Mouse (Mus musculus) ovary, postnatal 14 days (tissue): ENCODE data around the gene Uba3.

Source experiments
- DNase-seq: peaks from one replicate; pipeline ENCODE4 v3.0.0; 2022; ENCODE audit warnings: low spot score

Uba3 gene

DNA sequence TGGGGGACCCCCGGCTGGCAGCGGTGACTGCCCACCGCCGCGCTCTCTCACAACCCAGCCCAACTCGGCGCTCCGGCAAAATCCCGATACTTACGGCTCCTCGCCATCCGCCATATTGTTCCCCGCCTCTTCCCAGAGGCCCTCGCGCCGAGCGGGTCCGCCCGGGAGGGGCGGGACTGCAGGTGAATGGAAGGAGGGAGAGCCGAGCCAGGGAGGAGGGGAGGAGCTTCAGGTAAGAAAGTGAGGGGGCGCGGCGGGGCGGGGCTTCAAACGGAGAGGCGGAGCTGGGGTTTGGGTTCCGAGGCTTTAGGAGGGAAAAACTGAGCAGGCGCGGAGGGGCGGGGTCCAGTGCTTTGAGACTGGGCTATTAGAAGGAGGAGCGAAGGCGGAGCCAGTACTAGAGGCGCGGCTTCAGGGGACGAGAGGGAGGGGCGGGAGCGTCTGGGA, at the start of gene Uba3:
TSS of gene Uba3 (minus strand) at position 209 of the 447 bp plus-strand sequence.
- peak; percentile 99 for DNase-seq

DNA sequence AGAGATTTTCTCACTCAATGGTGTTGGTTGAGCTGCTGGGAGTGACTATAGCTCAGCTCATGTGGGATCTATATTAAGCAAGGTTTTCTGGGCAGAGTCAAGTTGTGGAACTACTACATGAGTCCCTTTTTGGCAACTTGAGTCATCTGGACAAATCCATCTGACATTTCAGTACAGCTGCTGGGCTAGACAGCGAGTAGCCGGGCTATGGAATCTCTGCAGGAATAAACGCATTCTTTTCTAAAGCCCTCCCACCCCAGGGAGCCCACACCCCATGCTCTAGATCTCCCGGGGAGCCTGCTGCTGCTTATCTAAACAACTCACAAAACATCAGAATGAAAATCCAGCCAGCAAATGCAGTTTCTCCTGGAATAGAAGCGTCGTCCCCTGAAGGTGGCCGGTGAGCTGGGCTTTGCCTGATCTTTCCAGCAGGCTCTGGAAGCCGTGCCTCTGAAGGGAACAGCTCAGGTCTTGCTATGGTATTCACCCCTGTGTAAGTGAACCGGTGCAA, 47.3 kb upstream of the Uba3 start, which contains the start of gene Lmod3:
TSS of gene Lmod3 (minus strand) at position 49 of the 511 bp plus-strand sequence.
- DNase-seq: no peak

DNA sequence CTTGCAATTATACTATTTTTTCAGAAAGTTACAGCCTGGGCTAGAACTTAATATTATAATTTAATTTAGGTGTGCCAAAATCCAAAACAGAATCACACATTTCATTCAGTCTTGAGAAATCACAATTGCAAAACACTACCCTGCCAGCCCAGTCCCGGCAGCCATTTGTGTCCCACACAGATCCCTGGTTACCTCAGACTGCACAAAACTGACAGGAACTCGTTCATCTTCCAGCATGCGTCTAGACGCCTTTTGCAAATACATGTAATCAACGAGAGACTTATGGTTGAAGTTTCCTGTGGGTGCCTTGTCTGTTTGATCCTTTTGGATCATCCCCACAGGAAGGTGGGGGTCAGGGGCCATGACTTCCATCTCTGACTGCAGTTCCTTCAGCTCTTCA, 46.6 kb upstream of the Uba3 start:
- no peak for DNase-seq

DNA sequence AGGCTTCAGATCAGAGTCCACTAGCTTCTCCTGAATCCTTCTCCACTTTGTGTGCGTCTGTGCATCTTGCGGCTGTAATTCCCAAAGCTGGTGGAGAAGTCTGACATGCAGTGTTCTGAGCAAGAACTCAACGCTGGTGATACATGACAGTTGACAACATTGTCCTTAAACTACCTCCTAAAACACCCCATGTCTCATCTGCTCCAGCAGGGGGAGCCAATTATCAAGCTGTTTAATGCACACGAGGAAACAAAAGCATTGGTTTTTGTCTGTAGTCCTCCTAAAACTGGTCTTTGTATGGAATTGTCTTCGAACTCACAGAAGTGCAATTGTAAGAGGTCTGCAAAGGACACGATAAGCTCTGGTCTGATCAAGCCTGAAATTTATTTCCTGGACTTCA, 45.5 kb upstream of the Uba3 start:
- DNase-seq: peak; percentile 40

DNA sequence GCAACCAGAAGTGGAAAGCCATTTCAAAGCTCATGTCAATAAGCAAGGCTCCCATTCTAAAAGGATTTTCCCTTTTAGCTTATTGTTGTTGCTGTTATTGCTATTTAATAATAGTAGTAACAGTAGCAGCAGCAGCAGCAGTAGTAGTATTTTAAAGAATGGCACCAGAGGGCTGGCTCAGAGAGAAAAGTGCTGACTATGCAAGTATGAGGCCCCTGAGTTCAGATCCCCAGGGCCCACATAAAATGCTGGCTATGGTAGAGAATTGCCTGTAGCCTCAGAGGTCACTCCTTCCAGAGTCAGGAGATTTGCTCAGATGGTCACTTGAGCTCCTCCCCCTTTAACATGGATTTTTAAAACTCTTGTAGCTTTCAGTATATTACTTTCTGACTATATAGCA, 39.8 kb upstream of the Uba3 start:
- DNase-seq: no peak

DNA sequence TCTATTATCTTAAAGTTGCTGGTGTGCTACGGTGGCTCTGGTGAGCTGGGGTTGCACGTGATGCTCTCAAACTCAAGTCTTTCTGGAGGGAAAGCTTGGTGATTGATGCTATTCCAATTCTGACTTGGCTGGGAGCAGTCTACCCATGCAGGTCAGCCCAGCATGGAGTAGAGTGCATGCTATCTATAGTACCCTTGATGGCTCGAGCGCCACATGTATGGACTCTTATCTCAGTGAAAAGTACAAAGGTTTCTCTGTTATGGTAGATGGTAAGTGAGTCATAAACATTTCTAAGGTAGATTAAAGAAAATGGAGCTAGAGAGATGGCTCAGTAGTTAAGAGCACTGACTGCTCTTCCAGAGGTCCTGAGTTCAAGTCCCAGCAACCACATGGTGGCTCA, 37.1 kb upstream of the Uba3 start:
- no peak for DNase-seq

DNA sequence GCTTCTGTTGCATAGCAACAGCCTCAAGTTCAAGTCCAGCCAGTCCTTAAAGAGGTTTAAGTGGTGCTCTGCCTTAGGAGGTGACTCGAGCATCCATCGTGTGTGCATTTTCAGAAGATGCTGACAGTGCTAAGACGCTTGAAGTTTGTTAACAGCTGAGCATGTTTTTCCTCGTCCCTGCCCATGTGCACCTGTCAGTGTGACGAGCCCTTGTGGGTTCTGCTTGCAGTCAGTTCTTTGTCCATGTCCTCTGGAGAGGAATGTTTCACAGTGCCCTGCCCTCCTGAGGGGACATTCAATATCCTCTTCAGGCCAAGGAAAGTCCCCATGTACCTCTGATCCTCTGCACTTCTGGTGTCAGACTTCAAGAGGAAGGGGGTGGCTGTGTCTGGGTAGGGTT, 34.6 kb upstream of the Uba3 start:
- DNase-seq: no peak

DNA sequence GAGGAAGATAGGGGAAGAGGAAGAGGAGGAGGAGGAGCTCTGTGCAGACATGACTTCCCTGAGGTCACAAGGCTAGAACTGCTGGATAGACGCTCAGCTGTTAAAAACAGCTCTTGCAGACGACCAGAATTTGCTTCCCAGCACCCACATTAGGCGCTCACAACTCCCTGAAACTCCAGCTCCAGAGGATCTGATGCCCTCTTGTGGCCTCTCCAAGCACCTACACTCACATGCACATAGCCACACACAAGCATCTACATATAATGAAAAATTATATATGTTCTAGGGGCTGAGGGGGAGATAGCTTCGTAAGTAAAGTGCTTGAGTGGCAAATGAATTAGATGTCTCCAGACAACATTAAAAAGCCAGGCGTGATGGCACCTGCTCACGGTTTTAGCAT, 33.9 kb upstream of the Uba3 start:
- DNase-seq: no peak

DNA sequence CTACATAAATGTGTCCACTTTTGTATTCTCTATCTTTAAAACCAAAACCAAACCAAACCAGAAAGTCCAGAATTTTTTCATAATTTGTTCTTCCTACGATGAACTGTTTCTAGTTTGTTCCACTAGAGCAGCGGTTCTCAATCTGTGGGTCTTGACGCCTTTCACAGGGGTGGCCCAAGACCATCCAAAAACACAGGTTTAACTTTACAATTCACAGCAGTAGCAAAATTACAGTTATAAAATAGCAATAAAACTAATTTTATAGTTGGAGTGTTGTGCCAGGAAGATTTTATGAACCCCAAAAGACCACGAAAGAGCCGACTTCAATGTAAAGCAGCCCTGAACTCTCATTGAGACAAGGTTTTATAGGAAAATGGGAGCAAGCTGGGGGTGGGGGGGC, 30.6 kb upstream of the Uba3 start:
- no peak for DNase-seq

DNA sequence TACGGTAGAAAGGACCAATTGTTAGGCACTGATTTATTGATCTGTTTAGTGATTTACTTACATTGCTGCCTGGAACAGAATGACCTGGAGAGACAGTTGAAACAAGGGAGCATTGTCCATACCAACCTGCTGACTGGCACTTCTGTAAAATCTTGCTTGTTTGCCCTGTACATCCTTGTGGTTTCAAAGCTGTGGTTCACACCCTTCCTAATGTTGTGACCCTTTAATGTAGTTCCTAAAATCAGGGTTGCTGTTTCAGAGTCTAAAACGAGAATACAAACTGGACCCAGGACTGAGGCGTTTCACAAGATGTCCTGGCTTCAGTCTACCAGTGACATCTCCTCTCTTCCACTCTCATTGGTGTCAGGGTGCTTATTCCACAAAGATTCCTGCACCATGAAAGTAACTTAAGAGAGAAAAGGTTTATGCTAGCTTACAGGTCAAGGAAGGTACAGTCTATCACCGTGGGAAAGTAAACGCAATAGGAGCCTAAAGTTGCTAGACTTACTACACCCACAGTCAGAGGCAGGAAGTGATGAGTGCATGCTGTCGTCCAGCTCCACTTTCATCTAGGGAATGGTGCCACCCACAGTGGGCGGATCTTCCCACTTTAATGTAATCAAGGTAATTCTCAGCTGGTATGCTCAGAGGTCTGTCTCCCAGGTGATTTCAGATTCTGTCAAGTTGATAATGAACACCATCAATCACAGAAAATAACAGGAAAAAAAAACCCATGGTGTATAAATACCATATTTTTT, 29.6 kb upstream of the Uba3 start:
- no peak for DNase-seq

DNA sequence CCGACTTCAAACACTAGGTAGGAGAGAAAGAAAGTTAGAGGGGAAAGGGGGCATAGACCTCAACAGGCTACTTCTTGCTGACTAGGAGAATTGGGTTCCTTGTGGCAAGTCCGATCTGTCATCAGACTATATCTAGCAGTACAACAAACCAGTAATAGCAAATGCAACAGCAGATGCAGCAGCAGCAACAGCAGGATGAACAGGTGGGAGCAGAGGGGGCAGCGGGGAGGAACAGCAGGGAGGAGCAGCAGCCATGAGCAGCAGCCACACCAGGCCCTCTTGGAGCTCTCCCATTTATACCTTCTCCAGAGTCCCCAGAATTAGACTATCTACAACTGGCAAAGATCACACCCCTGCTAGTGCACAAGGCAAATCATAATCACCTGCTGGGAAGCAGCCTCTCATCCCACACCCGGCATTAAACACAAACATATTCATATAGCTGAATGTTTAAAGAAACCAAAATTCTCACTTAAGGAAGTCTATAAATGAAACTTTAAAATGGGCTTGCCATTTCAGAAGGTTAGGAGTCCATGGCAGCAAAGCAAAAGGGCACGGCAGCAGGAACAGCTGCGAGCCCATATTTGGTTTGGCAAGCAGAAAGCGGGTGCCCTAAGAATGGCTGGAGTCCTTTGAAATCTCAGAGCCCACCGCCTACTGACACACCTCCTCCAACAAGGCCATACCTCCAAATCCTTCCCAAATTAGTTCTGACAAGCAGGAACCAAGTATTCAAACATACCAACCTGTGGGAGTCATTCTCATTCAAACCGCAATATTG, 21.8 kb upstream of the Uba3 start:
- no peak for DNase-seq

DNA sequence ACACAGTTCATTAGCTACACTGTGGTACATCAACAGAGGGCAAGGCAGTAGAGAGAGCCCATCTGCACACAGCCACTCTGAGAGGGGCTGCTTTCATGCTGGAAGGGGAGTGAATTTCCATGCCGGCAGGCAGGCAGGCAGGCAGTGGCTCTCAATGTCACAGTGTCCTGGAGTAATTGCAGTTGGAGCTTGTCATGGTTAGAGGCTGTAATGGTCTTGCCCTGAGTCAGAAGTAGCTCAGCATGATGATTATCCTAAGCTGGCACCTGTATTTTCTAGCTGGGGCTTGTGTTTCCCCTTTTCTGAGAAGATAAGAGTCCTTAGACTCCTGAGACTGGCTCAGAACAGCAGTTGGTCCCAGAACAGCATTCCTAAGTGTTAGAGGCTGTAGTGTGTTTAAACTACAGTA, 20.6 kb upstream of the Uba3 start:
- no peak for DNase-seq

DNA sequence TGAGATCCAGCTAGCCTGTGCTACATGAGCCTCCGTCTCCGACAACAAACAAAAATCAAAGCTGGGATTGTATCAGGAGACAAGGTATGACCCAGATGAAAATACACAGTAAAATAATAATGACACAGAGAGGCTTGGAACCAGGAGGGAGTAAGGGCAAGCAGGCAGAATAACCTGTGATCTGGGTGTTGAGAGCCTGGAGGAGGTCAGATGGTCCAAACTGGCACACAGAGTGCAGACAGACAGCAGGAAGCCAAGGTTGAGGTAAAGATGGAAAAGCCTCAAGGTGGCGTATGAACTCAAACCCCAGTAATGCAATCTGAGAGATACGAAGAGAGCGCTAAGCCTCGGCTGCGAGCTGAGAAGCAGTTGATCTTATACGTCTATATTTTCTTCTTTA, 19.1 kb upstream of the Uba3 start:
- DNase-seq: no peak

DNA sequence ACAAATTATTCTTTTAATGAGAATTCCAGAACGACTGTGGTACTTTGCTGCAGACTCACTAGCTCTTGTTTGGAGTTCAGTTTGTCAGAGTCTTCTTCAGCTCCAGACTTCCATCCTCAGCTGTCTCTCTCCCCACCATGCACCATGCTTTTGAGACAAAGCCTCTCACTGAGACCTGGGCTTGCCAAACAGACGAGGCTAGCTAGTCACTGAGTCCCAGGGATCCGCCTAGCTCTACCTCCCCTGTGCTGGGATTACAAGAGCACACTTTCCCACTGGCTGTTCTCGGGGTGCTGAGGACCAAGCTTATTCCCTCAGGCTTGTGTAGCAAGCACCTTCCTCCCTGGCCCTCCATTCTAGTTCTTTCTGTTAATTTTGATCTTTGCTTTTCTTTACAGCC, 18.1 kb upstream of the Uba3 start:
- no peak for DNase-seq

DNA sequence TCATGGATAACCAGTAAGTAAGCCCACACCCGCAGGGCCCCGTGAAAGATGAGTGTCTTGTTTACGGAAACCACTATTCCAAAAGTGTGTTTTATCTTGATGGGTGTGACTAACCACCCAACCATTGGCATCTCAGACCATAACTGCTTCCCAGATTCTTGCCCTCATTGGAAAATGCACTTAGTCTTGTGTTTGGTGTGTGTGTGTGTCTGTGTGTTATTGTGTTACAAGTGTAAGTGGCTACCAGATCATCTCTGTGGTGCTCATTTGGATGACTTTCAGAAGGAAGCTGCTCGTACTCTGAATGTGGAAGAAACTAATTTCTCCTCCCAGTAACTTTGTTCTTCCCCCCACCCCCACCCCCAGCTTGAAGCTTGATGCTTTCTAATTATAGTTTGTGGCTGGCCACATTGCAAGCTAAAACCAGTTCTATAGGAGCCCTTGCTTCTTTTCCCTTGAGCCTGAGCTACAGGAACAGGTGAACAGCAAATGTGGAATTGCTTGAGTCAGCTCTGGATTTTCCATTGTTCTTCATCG, 17.6 kb upstream of the Uba3 start:
- no peak for DNase-seq

DNA sequence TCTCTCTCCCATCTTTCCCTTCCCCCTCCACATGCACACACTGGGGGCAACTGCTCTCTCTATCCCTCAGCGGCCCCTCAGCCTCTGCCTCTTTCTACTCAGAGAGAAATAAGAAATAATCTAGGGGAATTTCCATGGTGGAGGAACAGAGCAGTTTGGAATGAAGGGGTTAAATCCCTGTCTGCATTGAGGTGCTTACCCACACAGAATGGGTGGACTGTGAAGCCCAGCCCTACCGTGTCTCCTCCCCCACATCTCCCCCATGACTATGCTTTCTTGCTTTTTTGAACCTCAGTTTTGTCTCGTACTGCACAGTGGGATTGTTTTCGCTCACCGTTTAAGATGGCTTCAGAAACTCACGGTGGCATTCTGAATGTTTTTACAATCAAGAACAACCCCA, 16.9 kb upstream of the Uba3 start:
- DNase-seq: no peak

DNA sequence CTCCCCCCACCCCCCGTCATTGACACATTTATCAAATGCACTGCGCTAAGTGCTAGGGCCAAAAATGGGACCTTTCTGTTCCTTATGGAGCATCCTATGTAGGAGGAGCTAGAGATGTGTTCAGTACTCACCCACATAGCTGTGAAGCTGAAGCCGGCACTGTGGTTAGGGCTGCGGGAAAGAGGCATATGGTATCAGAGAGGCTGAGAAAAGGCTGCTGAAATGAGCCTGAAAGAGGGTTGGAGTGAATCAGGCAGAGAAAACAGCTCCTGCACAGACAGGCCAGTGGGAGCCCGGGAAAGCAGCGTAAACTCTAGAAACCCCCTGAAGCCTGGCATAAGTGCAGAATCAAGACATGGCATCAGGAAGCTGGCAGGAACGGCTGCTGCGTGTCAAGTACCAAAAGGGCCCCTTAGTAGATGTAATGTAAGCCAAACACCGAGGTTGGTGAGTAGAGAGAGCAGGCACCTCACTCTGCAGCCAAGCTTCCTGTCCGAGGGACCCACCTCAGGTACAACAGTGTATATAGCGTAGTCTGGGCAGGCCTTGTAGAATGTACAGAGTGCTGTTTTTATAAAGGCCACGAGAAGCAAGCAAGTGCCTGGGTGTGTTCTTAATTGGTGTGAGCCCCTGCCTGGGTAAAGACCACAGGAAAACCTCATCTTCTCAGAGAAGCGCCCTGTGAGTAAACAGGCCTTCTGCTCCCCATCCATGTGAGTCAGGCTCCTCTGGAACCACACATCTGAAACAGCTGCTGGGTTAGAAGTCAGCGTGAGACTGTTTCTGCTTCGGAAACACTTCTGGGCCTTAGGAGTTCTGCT, 16.0 kb upstream of the Uba3 start:
- no peak for DNase-seq

DNA sequence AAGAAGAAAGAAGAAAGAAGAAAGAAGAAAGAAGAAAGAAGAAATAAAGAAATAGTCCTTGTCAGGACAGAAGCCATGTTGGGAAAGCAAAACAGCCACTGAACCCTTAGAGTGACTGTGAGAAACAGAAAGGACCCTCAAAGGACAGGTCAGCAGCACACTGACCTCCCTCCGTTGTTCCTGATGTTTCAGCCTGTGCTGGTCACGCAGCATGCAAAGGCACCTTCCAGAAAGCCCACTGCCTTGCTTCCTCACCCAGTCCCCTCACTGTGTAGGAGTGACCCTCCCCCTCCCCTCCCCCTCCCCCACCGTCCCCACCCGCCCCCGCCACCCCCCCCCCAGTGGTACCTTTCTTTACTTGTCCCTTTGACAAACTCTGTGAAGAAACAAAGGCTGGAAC, 15.2 kb upstream of the Uba3 start:
- no peak for DNase-seq

DNA sequence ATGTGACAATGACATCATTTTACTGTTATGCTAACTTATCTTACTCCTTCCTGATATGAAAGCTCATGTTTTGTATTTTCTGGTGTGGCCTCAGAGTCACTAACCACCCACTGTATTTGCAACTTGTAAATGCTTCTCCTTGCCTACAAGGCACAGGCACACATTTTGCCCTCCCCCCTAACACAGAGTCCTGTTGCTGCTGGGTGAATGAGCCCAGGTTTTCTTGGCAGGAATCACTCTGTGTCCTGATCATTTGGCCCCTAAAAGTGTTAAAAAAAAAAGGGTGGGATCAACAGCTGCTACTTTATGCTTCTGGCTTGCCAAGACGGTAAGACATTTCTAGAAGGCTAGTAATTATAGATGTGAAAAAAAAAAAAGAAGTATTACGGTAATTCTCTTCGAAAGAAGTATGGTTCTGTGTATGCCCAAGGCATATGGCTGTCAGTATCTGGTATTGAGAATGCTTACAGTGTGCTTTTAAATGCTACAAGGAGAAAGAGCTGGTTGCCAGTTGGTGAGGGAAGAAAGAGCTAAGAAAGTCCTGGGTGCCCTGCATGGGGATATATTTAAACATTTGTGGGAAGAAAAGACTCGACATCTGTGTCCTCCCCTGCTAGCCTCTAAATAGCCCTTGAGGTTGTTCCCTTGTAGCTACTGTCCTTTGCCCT, 10.8 kb upstream of the Uba3 start:
- no peak for DNase-seq

DNA sequence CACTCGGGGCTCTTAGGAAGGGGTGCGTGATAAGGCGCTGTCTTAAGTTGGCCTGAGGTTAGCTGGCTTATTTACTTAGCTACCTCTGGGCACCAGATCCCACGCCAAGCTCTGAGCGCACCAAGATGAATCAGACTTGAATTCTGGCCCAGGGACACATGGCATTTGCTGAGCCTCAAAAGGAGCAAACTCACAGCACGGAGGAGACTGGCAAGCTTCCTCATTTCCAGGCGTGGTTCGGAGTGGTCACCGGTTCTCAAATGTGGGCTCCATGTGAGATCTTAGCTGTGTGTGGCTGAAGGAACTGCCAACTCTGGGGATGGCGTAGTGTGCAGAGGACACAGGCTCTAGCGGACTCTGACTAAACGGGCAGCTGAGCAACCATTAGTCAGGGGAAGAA, 6.5 kb upstream of the Uba3 start:
- DNase-seq: no peak

DNA sequence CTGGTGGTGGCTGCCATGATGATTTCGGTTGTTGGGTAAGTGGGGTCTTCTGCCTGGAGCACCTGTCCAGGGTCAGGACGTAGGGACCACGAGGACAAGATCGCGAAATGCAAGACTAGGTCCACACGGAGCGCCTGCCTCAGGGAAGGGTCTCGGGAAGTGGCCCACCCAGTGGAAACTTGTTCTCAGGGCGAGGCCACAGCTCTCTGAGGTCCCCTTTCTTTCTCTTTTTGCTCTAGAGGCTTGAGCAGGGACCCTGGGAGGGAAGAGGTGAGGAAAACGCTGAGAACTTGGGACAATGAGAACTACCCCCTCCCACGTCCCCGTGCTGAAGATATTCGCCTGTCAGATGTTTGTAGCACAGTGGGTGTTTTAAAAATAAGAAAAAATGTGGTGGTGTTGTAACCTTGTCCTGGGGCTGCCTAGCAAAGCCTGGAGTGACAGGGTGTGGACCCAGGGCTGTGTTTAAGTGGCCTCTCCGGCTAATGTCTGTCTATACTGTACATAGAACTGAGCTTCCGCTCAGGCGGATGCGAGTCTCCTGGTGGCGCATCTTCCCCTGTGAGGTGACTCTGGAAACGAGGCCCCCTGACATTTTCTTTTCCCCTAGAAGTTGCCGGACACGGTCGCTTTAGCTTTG, 5.6 kb upstream of the Uba3 start:
- no peak for DNase-seq
